Mouse (Mus musculus): ENCODE data around the gene Rhoq.

DNA sequence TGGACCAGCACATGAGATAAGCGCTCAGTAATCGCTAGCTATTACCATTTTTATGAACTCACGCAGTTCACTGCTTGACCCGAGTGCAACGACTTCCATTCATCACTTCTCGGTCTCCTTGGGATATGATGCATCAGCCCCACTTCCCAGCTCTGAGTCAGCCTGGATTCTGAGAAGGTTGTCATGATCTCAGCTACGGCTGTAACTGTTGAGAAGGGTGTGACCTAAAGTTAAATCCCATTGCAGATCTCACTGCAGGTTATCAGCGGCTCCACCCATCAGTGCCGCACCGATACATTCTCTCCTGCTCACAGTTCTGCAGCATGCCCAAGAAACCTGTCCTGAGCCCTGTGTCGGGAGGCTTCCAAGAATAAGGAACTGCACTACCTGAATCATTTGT, 43.2 kb upstream of the Rhoq start:
- no peak for TF ChIP-seq EP300 (IDR thresholded peaks at IDR 0.05)
- no peak for TF ChIP-seq CTCF (IDR thresholded peaks at IDR 0.05)

Data from lung, postnatal 0 days (tissue).